ENCODE assay signal across 15 mouse cellular contexts in genomic region chr2:144128038-144128402, GRCm38 (mm10).
DNase-seq lines count a peak whose midpoint lies in the region; ATAC-seq lines count a peak whose summit lies in the region.
"Had no signal": no experiment of that assay in that cellular context is flagged by ENCODE, and none has a peak within 500 bp of the region (broad histone marks: within the 10 kb centered on the region; RNA-seq: fewer than 3 reads in every experiment).

No protein-coding gene starts in this region.

- no peak overlapping the region for H3K9ac ChIP-seq in forebrain, embryonic 13.5 days
- H3K9ac ChIP-seq in hindbrain, embryonic 16.5 days (ENCODE audit: low read depth, low read length) = no peak overlapping the region

- H3K27me3 ChIP-seq in forebrain, embryonic 13.5 days = peaks cover 78% of the 10 kb centered on the region
- H3K27me3 ChIP-seq in hindbrain, embryonic 16.5 days (replicated peaks; ENCODE audit: control insufficient read depth, insufficient read depth, low read length) = no peaks in the 10 kb centered on the region

- ATAC-seq in forebrain, embryonic 13.5 days = peak; percentile 82
- ATAC-seq in hindbrain, embryonic 16.5 days = peak; percentile 84

- H3K4me2 ChIP-seq in forebrain, embryonic 13.5 days = no peak overlapping the region
- no peak overlapping the region for H3K4me2 ChIP-seq in hindbrain, embryonic 16.5 days (ENCODE audit: low read length)
- H3K4me2 ChIP-seq: heart, embryonic 11.5 days had no signal

- H3K9me3 ChIP-seq in forebrain, embryonic 13.5 days (replicated peaks) = no peaks in the 10 kb centered on the region
- H3K9me3 ChIP-seq in hindbrain, embryonic 16.5 days (ENCODE audit: control insufficient read depth, low read length) = no peaks in the 10 kb centered on the region

- no peaks in the 10 kb centered on the region for H3K36me3 ChIP-seq in forebrain, embryonic 13.5 days (ENCODE audit: poor library complexity, severe bottlenecking)
- H3K36me3 ChIP-seq in hindbrain, embryonic 16.5 days (ENCODE audit: control insufficient read depth, insufficient read depth, low read length) = no peaks in the 10 kb centered on the region

- DNase-seq in kidney, adult 11 months = peak; percentile 52
- DNase-seq in kidney, postnatal 10 days = no peak
- peak; percentile 63 to 76 for DNase-seq in kidney, postnatal 25 days
- DNase-seq in gastrocnemius, postnatal 4 days (ENCODE audit: low spot score in 2 of 2) = no peak
- no peak for DNase-seq in layer of hippocampus, adult 18-20 months (ENCODE audit: low spot score in 2 of 2)
- DNase-seq: B cell, adult 2 months; cerebellum, adult 9-10 months; gastrocnemius, postnatal 14 days; heart, postnatal 36 days; liver; lung, adult 2 months; thymus, postnatal 4 days had no signal

- H3K27ac ChIP-seq in forebrain, embryonic 13.5 days = no peak overlapping the region
- no peak overlapping the region for H3K27ac ChIP-seq in hindbrain, embryonic 16.5 days (ENCODE audit: low read depth, low read length)

- peaks cover 10% of the 10 kb centered on the region for H3K4me1 ChIP-seq in forebrain, embryonic 13.5 days
- peaks cover 2% of the 10 kb centered on the region; the same call in 1 of the 2 replicates for H3K4me1 ChIP-seq in hindbrain, embryonic 16.5 days (ENCODE audit: control insufficient read depth, insufficient read depth, low read depth, low read length)

- no peak overlapping the region for H3K4me3 ChIP-seq in forebrain, embryonic 13.5 days
- no peak overlapping the region for H3K4me3 ChIP-seq in hindbrain, embryonic 16.5 days (ENCODE audit: low read length)

- 46% methylated on average over 3 of the region's 3 CpGs for WGBS in forebrain, embryonic 13.5 days
- WGBS in hindbrain, embryonic 16.5 days = 70% methylated on average over 3 of the region's 3 CpGs

Comparison
In these comparisons a context has a peak if more than half of its experiments do, and no peak if none do; other contexts are left out.
1. DNase-seq: peak in kidney, adult 11 months (single experiment) and kidney, postnatal 25 days (2 of 2); none in kidney, postnatal 10 days (single experiment), gastrocnemius, postnatal 4 days (0 of 2) and layer of hippocampus, adult 18-20 months (0 of 2).